Mouse (Mus musculus): ENCODE results near the gene Zfand4. TPM values are rescaled to one million over a fixed set of nuclear protein-coding genes. Genes with fewer than 3 reads are reported as not detected.

Zfand4 gene
- polyA plus RNA-seq, 1 experiment from 2014 or later, result 12.1 TPM

Other genes with a start within 250 kb of the Zfand4 start
- gene Tmcc1, start 70.7 kb upstream of the Zfand4 start, polyA plus RNA-seq (2016; fragmentation: Nextera tagmentation; extraction: Ambion mirVana), result 30.2 and 33.2 TPM in 2 replicates
- gene Washc2, start 56.2 kb upstream of the Zfand4 start, polyA plus RNA-seq (2016; fragmentation: Nextera tagmentation; extraction: Ambion mirVana), result 62.1 and 64.0 TPM in 2 replicates
- gene March8, start 73.8 kb downstream of the Zfand4 start, polyA plus RNA-seq (2016; fragmentation: Nextera tagmentation; extraction: Ambion mirVana), result 52.2 and 54.7 TPM in 2 replicates
- 0.29 and 0.53 TPM in 2 replicates for gene Alox5, start 197.0 kb downstream of the Zfand4 start, polyA plus RNA-seq (2016; fragmentation: Nextera tagmentation; extraction: Ambion mirVana)
- not detected in 2 replicates for gene Olfr211, start 224.9 kb downstream of the Zfand4 start, polyA plus RNA-seq (2016; fragmentation: Nextera tagmentation; extraction: Ambion mirVana)
- not detected in 2 replicates for gene Olfr212, start 242.3 kb downstream of the Zfand4 start, polyA plus RNA-seq (2016; fragmentation: Nextera tagmentation; extraction: Ambion mirVana)

Measured in forebrain, embryonic 12.5 days (tissue).